Mouse (Mus musculus): ENCODE measurements around the gene Tmem63b.

- TF ChIP-seq EP300 (IDR thresholded peaks at IDR 0.05) (no peak), CTCF (IDR thresholded peaks at IDR 0.05) (peak; percentile 36; the same call in 1 of the 2 replicates)
Measured at GRCm38 (mm10) chr17:45644185-45644584, 42.5 kb downstream of the Tmem63b start.

Measured in lung, postnatal 0 days (tissue).